Mouse (Mus musculus): Measurements from ENCODE around the gene H2afy2. TPM values are rescaled to one million over a fixed set of nuclear protein-coding genes. Genes with fewer than 3 reads are reported as not detected.

H2afy2 gene
- total RNA-seq, 2 experiments from 2014 or later = 3.6 to 5.0 TPM

DNA sequence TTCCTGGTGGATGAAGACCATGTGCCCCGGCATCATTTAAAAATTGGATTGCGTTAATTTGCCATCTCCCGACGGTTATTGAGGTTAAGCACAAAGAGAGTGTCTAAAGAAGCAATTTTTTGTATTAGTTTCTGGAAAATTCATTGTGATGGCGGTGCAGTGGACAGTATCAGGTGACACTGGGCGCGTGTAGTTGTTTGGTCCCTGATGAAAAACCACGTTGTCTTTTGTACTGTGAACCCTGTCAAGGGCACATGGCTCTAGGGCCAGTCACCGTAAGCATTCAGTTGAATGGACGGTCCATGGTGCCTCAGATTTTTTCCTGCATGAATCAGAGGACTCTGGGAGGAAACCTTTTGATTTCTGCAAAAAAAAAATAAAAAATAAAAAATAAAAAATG lies 467 bp upstream of the H2afy2 start:
- DNase-seq = no peak

- DNase-seq = peak; percentile 40 to 62
Measured at GRCm38 (mm10) chr10:61782799-61783611, 942 bp downstream of the H2afy2 start.

- no peak for DNase-seq
Measured at GRCm38 (mm10) chr10:61781461-61782128, 2.4 kb downstream of the H2afy2 start.

DNA sequence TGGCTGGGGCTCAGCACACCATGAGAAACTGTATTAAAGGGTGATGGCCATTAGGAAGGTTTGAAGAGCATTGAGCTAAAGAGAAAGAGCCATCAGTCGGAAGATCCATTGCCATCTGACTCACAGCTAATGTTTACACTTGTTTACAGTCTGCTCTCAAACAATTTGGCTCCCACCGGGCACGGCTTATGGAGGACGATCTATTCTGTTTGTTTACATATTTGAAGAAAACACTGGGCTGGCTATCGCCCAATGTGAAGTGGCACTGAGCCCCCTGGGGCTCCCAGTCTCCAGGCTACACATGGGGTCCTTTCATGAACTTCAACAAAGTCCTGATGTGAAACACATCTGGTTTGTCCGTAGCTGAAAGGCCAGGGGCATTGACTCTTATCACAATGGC lies 17.1 kb downstream of the H2afy2 start:
- no peak for DNase-seq

GRCm38 (mm10) chr10:61765558-61765957 lies 18.4 kb downstream of the H2afy2 start:
- DNase-seq = no peak

DNA sequence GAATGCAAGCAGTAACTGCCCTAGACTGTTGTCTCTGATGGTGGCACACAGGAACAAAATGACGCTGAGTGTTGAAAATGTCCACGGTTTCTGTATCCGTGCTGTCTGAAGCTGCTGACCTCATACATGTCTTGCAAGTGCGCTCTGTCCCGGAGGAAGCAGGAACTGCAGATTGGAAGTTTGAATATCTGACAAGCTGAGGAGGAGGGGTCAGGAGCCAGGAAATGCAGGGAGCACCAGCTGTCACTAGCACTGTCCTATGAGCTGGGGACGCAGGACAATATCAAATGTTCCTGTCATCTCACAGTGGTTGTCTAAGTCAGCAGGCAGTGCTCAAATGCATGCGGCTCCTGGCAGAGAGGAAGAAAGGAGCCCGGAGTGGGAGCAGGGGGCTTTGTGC lies 19.3 kb downstream of the H2afy2 start:
- peak; percentile 14 to 18 for DNase-seq

- DNase-seq = peak; percentile 42 to 56
Measured at GRCm38 (mm10) chr10:61759869-61760268, 24.1 kb downstream of the H2afy2 start.

- DNase-seq = no peak
Measured at GRCm38 (mm10) chr10:61758904-61759303, 25.0 kb downstream of the H2afy2 start.

DNA sequence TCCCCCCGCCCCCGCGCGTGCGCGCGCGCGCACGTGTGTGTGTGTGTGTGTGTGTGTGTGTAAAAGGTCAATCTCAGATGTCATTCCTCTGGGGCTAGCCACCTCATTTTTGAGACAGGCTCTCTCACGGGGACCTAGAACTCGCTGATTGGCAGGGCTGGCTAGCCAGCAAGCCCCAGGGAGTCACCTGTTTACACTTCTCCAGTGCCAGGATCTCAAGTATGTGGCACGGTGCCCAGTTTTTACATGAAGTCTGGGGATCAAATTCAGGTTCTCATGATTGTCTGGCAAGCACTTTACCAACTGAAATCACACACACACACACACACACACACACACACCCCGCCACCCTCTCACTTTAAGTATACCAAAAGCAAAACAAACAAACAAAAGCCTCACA lies 26.9 kb downstream of the H2afy2 start:
- DNase-seq = peak; percentile 69 to 72

- no peak for DNase-seq
Measured at GRCm38 (mm10) chr10:61753071-61753470, 30.9 kb downstream of the H2afy2 start.

- peak; percentile 11 to 25 for DNase-seq
Measured at GRCm38 (mm10) chr10:61751534-61752219, 32.3 kb downstream of the H2afy2 start.

GRCm38 (mm10) chr10:61750014-61750413 lies 33.9 kb downstream of the H2afy2 start:
- no peak for DNase-seq

DNA sequence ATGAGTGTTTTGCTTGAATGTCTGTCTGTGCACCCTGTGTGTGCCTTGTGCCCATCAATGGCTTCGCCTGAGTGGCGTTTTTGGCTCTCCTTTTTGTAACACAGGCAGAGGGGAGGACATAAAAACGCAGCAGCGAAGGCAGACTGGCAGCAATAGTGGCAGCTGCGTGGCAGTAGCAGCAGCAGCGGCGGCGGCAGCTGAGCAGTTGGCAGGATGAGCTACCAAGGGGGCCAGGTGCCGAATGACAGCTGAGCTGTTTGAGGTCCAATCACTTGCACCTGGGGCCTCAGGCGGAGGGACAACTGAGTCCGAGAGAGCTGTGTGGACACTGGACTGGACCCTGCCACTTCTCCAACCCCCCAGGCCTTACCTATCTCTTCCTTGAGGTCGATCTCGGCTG lies 36.6 kb downstream of the H2afy2 start:
- no peak for DNase-seq

DNA sequence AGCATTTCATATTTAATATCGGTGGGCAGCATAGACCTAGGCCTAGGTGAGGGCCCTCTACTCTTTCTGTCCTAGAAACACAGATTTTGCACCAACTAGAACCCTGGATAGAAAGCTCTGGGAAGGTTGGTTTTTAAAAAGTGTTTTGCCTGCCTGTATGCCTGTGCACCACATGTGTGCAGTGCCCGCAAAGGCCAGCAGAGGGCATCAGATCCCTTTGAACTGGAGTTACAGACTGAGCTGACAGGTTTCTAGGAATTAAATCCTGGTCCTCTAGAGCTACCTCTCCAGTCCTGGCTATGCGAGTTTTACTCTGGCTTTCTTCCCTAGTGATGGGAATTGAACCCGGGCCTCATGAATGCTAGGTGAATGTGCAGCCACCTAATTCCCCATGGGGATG lies 38.8 kb downstream of the H2afy2 start:
- DNase-seq = no peak

DNA sequence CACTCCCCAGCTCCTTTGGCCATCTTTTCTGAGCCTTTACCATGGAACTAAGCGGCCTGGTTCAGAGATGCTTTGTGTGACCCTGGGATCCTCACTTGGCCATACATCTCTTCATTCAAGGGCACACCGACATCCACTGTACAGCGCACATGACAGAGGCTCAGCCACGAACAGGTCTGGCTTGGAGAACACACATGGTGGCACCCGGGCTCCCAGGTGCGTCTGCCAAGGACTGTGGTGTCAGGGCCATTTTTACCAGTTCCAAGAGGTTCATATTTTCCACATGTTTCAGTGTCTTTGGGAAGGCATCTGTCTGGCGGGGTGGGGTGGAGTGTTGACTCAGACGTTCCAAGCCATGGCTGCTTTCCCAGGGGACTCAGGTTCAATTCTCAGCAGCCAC lies 41.6 kb downstream of the H2afy2 start:
- DNase-seq = no peak

GRCm38 (mm10) chr10:61741873-61742272 lies 42.1 kb downstream of the H2afy2 start:
- DNase-seq = no peak

DNA sequence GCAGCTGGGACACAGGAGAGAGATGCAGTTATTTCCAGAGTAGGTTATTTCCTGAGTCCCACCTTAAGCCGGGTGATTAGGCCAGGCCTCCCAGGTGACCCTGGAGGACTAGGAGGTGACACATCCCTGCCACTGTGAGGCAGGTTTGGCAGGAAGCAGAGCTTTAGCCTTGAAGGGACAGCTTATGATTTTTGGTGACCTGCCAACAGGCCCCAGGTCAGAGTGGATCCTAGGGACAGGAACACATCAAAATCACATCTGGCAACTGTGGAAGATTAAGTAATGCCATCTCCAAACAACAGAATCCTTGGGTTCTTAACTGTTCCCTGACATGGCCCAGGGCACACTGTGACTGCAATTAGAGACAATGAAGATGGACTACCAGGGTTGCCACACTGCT lies 42.6 kb downstream of the H2afy2 start:
- no peak for DNase-seq

- DNase-seq = no peak
Measured at GRCm38 (mm10) chr10:61738126-61738525, 45.8 kb downstream of the H2afy2 start.

GRCm38 (mm10) chr10:61737537-61737936 lies 46.4 kb downstream of the H2afy2 start:
- DNase-seq = no peak

- no peak for DNase-seq
Measured at GRCm38 (mm10) chr10:61736671-61737078, 47.3 kb downstream of the H2afy2 start.

GRCm38 (mm10) chr10:61734377-61734776 lies 49.6 kb downstream of the H2afy2 start:
- DNase-seq = peak in 1 of 2 experiments; percentile 50

DNA sequence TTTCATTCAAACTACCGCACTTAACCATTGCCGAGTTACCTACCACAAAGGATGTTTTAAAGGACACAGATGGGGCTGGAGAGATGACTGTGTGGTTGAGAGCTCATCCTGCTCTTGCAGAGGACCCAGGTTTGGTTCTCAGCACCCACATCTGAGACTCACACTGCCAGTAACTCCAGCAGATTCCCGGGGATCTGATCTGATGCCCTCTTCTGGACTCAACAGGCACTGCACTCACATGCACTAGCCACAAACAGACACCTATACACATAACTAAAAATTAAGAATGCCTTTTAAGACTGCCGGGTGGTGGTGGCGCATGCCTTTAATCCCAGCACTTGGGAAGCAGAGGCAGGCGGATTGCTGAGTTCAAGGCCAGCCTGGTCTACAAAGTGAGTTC lies 53.8 kb downstream of the H2afy2 start:
- no peak for DNase-seq

GRCm38 (mm10) chr10:61729181-61729580 lies 54.8 kb downstream of the H2afy2 start:
- no peak for DNase-seq
